Mouse (Mus musculus) hindbrain, embryonic 13.5 days (tissue): ENCODE results near the gene Enkd1. TPM values are rescaled to one million over a fixed set of nuclear protein-coding genes. Genes with fewer than 3 reads are reported as not detected.

Experiments
- ATAC-seq: fragments of 200-750 bp; cut with Nextera tagmentation; 2 replicates; pipeline ENCODE4 v1.8.0; 2017; ENCODE audit warnings: moderate TSS enrichment; ENCODE audit not compliant: low FRiP score
- H3K27ac ChIP-seq: fragments of 300-500 bp; sonication (generic); 2 replicates; pipeline ENCODE4 v1.5.1; 2015; ENCODE audit warnings: inconsistent platforms, mild to moderate bottlenecking, moderate library complexity
- H3K27me3 ChIP-seq: fragments of 300-500 bp; sonication (generic); 2 replicates; pipeline ENCODE4 v1.6.1; 2015; ENCODE audit warnings: mild to moderate bottlenecking, inconsistent platforms
- H3K36me3 ChIP-seq: fragments of 300-500 bp; sonication (generic); 2 replicates; pipeline ENCODE4 v1.6.1; 2015; ENCODE audit warnings: mild to moderate bottlenecking, inconsistent platforms
- H3K4me1 ChIP-seq: fragments of 300-500 bp; sonication (generic); replicated peaks from 2 replicates; pipeline ENCODE4 v1.6.1; 2015; ENCODE audit warnings: inconsistent platforms
- H3K4me2 ChIP-seq: fragments of 300-500 bp; sonication (generic); 2 replicates; pipeline ENCODE4 v1.6.1; 2015; ENCODE audit warnings: inconsistent platforms, mild to moderate bottlenecking, moderate library complexity
- H3K4me3 ChIP-seq: fragments of 300-500 bp; sonication (generic); 2 replicates; pipeline ENCODE4 v1.5.1; 2015; ENCODE audit warnings: mild to moderate bottlenecking, inconsistent platforms
- H3K9ac ChIP-seq: fragments of 300-500 bp; sonication (generic); 2 replicates; pipeline ENCODE4 v1.6.1; 2015; ENCODE audit warnings: mild to moderate bottlenecking, inconsistent platforms
- H3K9me3 ChIP-seq: fragments of 300-500 bp; sonication (generic); 2 replicates; pipeline ENCODE4 v1.6.1; 2016; ENCODE audit warnings: inconsistent platforms
- WGBS: fragments of 180-500 bp; shearing (Covaris S2); methylation state at CpG from one replicate; pipeline ENCODE4 v1.1.7; 2015; 5-methylcytosine and 5-hydroxymethylcytosine counted together
- polyA plus RNA-seq: library from polyadenylated mRNA; unstranded; fragments of >200 nt; fragmentation: Nextera tagmentation; extraction: Ambion mirVana; gene quantifications from 2 replicates; pipeline ENCODE4 v1.2.1, GENCODE M21; 2015

Enkd1 gene
- polyA plus RNA-seq, 1 experiment from 2014 or later = 12.8 TPM

DNA sequence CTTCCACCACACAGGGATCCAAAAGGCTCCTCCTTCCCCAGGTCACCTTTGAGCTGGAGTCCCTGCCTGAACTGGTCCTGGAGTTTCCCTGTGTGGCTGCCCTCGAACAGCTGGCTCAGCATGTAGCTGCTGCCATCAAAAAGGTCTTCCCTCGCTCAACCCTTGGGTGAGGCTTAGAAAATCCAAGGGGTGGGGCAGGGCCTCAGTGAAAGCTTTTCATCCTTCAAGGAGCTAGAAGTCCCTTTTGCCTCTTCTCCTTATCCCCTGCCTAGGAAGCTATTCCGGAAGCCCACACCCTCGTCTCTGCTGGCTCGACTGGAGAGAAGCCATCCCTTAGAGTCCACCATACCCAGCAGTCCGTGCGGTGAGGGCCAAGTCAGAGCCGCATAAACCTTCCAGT, 20.5 kb downstream of the Enkd1 start:
- Histone ChIP-seq H3K9me3 (no peaks in the 10 kb centered on the region), H3K4me3 (no peak overlapping the region), H3K27me3 (no peaks in the 10 kb centered on the region), H3K9ac (no peak overlapping the region), H3K4me1 (peaks cover 8% of the 10 kb centered on the region), H3K4me2 (no peak overlapping the region), H3K27ac (no peak overlapping the region), H3K36me3 (peaks cover 17% of the 10 kb centered on the region)
- no peak for ATAC-seq
- 69% methylated on average over 8 of the region's 8 CpGs for WGBS

DNA sequence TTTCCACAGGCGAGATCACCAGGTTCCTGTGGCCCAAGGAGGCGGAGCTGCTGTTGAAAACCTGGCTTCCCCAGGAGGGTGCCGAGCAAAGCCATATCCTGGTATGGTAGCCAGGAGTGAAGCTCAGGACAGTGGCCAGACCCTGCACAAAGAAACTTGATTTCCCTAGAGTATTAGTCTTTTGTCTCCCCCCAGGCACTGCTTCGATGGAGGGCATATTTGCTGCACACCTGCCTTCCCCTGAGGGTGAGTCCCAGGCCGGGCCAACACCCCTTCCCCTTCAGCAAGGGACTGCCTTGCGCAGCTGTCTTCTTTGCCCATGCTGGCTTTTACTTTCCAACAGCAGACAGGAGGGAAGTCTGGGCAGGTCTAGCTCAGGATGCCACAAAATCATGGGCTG, 21.5 kb downstream of the Enkd1 start:
- Histone ChIP-seq H3K9ac (no peak overlapping the region), H3K9me3 (no peaks in the 10 kb centered on the region), H3K27me3 (no peaks in the 10 kb centered on the region), H3K36me3 (peaks cover 26% of the 10 kb centered on the region), H3K4me2 (no peak overlapping the region), H3K4me3 (no peak overlapping the region), H3K4me1 (peaks cover 8% of the 10 kb centered on the region), H3K27ac (no peak overlapping the region)
- no peak for ATAC-seq
- 62% methylated on average over 6 of the region's 6 CpGs for WGBS

DNA sequence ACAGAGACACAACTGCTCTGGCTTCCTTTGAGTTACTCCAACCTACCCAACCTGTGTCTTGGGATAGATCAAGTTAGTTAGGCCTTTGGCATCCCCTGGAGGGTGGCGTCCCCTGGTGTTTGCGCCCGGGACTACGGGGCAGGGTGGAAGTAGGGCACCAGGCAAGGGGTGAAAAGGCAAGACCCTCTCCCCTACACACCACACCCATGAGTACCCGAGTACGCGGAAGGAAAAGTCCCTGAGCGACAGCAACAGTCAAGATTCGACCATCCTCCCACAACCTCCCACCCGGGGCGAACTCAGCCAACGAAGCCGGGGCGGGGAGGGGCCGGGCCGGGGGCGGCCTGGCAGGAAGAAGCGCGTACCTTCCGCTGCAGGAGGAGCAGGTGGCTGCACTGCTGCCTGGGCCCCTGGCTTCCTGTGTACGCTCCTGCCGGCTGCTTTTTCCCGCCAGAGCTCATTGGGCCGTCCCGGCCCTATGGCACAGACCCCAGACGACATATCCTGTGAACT, 22.2 kb downstream of the Enkd1 start, which contains the start of gene Carmil2:
Carmil2 (plus strand) TSS at position 479 of the 513 bp plus-strand sequence.
- 0 out of 2 replicates have a peak within 1 kb of the TSS, but pooled peaks have one; percentile 10 for H3K4me2 ChIP-seq
- H3K27ac ChIP-seq = no peak within 1 kb of the TSS
- no peaks in the 10 kb centered on the region for H3K27me3 ChIP-seq
- peaks cover 33% of the 10 kb centered on the region for H3K36me3 ChIP-seq
- H3K9ac ChIP-seq = no peak within 1 kb of the TSS
- ATAC-seq = peak; percentile 26; the same call in 1 of the 2 replicates
- H3K4me1 ChIP-seq = peaks cover 8% of the 10 kb centered on the region
- H3K4me3 ChIP-seq = no peak within 1 kb of the TSS
- 19% methylated on average over 24 of the region's 26 CpGs for WGBS
- H3K9me3 ChIP-seq = no peaks in the 10 kb centered on the region

DNA sequence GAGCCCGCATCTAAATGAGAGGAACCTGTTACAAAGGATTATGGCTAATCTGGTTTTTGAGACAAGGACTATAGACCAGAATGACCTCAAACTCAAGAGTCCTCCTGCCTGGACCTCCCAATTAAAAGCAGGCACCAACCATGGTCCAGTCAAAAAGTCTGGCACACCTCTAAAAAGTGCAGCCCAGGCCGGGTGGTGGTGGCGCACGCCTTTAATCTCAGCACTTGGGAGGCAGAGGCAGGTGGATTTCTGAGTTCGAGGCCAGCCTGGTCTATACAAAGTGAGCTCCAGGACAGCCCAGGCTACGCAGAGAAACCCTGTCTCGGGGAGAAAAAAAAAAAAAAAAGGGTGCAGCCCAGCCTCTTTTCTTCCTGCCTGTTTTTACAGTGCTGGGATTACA, 22.7 kb downstream of the Enkd1 start:
- Histone ChIP-seq H3K9me3 (no peaks in the 10 kb centered on the region), H3K4me1 (peaks cover 8% of the 10 kb centered on the region), H3K9ac (no peak overlapping the region), H3K4me2 (no peak overlapping the region), H3K4me3 (no peak overlapping the region), H3K27me3 (no peaks in the 10 kb centered on the region), H3K27ac (no peak overlapping the region), H3K36me3 (peaks cover 38% of the 10 kb centered on the region)
- 86% methylated on average over 7 of the region's 7 CpGs for WGBS
- ATAC-seq = no peak

DNA sequence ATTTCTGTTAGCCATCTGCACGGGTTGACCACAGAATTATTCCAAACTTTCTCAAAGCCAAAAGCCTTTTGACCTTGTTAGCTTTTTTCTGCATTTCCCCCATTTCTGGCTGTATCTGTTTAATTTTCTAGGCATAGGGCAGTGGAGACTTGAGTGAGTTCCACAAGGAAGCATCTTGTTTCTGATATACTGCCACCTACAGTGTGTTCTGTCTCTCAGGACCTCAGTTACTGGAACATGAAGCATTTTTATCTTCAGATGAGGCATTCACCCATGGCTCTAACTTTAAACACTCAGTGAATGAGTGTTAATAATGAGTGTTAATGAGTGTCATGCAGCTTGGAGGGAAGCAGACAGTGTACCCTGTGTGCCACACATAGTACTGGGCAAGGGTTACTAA, 30.1 kb downstream of the Enkd1 start:
- H3K36me3 ChIP-seq = peaks cover 93% of the 10 kb centered on the region
- no peak for ATAC-seq
- H3K4me1 ChIP-seq = no peaks in the 10 kb centered on the region
- WGBS = 89% methylated on average over 1 of the region's 1 CpGs
- no peak overlapping the region for H3K4me3 ChIP-seq
- no peak overlapping the region for H3K9ac ChIP-seq
- H3K27ac ChIP-seq = no peak overlapping the region
- no peaks in the 10 kb centered on the region for H3K9me3 ChIP-seq
- H3K4me2 ChIP-seq = no peak overlapping the region
- H3K27me3 ChIP-seq = no peaks in the 10 kb centered on the region

DNA sequence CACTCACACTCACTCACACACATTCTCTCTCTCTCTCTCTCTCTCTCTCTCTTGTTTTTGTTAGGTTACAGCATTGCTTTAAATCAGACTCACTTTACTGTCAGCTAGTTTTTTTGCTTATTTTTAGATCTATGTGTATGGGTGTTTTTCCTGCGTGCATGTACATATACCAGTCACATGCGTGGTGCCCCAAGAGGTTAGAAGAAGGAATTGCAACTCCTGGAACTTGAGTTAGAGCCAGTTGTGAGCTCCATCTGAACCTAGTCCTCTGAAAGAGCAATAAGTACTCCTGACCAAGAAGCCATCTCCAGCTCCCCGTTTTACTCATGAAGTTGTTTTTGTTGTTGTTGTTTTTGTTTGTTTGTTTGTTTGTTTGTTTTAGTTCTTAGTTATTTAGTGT, 46.8 kb downstream of the Enkd1 start:
- Histone ChIP-seq H3K9ac (no peak overlapping the region), H3K4me2 (no peak overlapping the region), H3K4me3 (no peak overlapping the region), H3K27me3 (no peaks in the 10 kb centered on the region), H3K4me1 (0 out of 2 replicates have a peak, but pooled peaks cover 6% of the 10 kb centered on the region), H3K9me3 (no peaks in the 10 kb centered on the region), H3K27ac (no peak overlapping the region), H3K36me3 (peaks cover 24% of the 10 kb centered on the region)
- 87% methylated on average over 3 of the region's 3 CpGs for WGBS
- no peak; the same call in 1 of the 2 replicates for ATAC-seq

DNA sequence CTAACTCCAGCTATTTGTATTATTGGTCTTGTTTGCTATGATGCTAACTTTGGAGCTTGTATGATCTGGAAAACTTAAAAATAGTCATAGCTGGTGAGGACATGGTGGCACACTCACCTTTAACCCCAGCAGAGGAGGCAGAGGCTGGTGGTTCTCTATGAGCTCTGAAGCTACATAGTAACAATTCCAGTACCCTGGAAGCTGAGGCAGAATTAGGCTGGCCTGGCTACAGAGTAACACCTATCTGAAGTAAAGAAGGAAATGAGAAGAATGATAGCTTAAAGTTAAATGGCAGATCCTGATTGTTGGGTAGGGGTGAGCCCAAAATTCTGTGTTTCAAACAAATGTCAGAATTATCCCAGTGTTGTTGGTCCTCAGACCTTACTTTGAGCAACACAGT, 50.4 kb downstream of the Enkd1 start:
- no peaks in the 10 kb centered on the region for H3K27me3 ChIP-seq
- ATAC-seq = no peak
- H3K9ac ChIP-seq = no peak overlapping the region
- no peak overlapping the region for H3K4me3 ChIP-seq
- no peak overlapping the region for H3K27ac ChIP-seq
- no peaks in the 10 kb centered on the region for H3K9me3 ChIP-seq
- H3K4me2 ChIP-seq = no peak overlapping the region
- peaks cover 15% of the 10 kb centered on the region for H3K36me3 ChIP-seq
- H3K4me1 ChIP-seq = 0 out of 2 replicates have a peak, but pooled peaks cover 6% of the 10 kb centered on the region

Other genes with a start within 250 kb of the Enkd1 start
- 170 and 181 TPM in 2 replicates for gene Tppp3, start 236.7 kb downstream of the Enkd1 start, polyA plus RNA-seq
- 30.9 and 34.3 TPM in 2 replicates for gene Zdhhc1, start 211.3 kb downstream of the Enkd1 start, polyA plus RNA-seq
- 7.8 and 11.0 TPM in 2 replicates for gene Hsd11b2, start 189.5 kb downstream of the Enkd1 start, polyA plus RNA-seq
- 201 and 203 TPM in 2 replicates for gene Atp6v0d1, start 142.2 kb downstream of the Enkd1 start, polyA plus RNA-seq
- 26.6 and 27.1 TPM in 2 replicates for gene Ripor1, start 103.0 kb downstream of the Enkd1 start, polyA plus RNA-seq
- 114 and 120 TPM in 2 replicates for gene Ctcf, start 71.6 kb downstream of the Enkd1 start, polyA plus RNA-seq
- 0.43 and 1.2 TPM in 2 replicates for gene Agrp, start 70.8 kb downstream of the Enkd1 start, polyA plus RNA-seq
- 16.2 TPM in 2 replicates for gene Carmil2, start 21.9 kb downstream of the Enkd1 start, polyA plus RNA-seq
- 93.0 and 95.2 TPM in 2 replicates for gene Acd, start 7.1 kb downstream of the Enkd1 start, polyA plus RNA-seq
- 45.4 and 47.7 TPM in 2 replicates for gene Pard6a, start 7.1 kb downstream of the Enkd1 start, polyA plus RNA-seq
- 0.16 and 0.28 TPM in 2 replicates for gene 4933405L10Rik, start 555 bp downstream of the Enkd1 start, polyA plus RNA-seq
- gene Gfod2, start 50.5 kb upstream of the Enkd1 start, polyA plus RNA-seq = 90.7 and 94.2 TPM in 2 replicates
- gene Ranbp10, start 119.1 kb upstream of the Enkd1 start, polyA plus RNA-seq = 11.5 and 14.3 TPM in 2 replicates
- gene Tsnaxip1, start 119.5 kb upstream of the Enkd1 start, polyA plus RNA-seq = 0.80 and 1.6 TPM in 2 replicates
- gene Cenpt, start 145.1 kb upstream of the Enkd1 start, polyA plus RNA-seq = 59.7 and 61.1 TPM in 2 replicates
- 58.7 and 60.6 TPM in 2 replicates for gene Thap11, start 146.9 kb upstream of the Enkd1 start, polyA plus RNA-seq
- gene Nutf2, start 152.4 kb upstream of the Enkd1 start, polyA plus RNA-seq = 186 and 205 TPM in 2 replicates
- gene Edc4, start 172.7 kb upstream of the Enkd1 start, polyA plus RNA-seq = 49.3 and 50.3 TPM in 2 replicates
- gene Nrn1l, start 185.4 kb upstream of the Enkd1 start, polyA plus RNA-seq = 0.88 and 0.94 TPM in 2 replicates
- gene Pskh1, start 192.2 kb upstream of the Enkd1 start, polyA plus RNA-seq = 12.4 and 13.1 TPM in 2 replicates
- 2.8 and 4.0 TPM in 2 replicates for gene Ctrl, start 225.7 kb upstream of the Enkd1 start, polyA plus RNA-seq
- gene Psmb10, start 230.2 kb upstream of the Enkd1 start, polyA plus RNA-seq = 40.3 and 46.9 TPM in 2 replicates
- gene Lcat, start 235.2 kb upstream of the Enkd1 start, polyA plus RNA-seq = 0.90 and 1.0 TPM in 2 replicates